Mouse (Mus musculus): ENCODE results near the gene Scml4.

The Scml4 gene

GRCm38 (mm10) chr10:42860159-42860911 lies at the start of gene Scml4:
Gene Scml4, plus strand, starts transcription at chr10:42860370.
- peak; percentile 69 for DNase-seq

GRCm38 (mm10) chr10:42825923-42826322 lies 34.2 kb upstream of the Scml4 start:
- no peak for DNase-seq

DNA sequence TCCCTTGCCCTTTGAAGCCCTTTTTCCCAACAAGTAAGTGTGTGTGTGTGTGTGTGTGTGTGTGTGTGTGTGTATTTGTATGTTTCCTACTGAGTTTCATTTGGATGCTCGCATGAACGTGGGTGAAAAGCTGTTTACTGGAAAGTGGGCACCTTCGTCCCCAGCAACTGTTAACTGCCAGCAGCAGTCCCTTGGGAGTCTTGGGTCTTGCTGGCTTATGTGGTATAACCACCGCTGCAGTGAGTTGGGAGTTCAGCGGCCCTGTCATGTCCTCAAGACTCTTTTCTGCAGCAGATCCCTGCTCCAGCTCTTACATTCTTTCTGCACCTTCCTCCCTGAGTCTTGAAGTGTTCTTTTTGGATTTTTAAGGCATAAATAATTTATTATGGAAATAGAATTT lies 33.0 kb upstream of the Scml4 start:
- DNase-seq = no peak

GRCm38 (mm10) chr10:42830007-42830406 lies 30.2 kb upstream of the Scml4 start:
- DNase-seq = no peak

GRCm38 (mm10) chr10:42830409-42830808 lies 29.8 kb upstream of the Scml4 start:
- peak; percentile 46 for DNase-seq

DNA sequence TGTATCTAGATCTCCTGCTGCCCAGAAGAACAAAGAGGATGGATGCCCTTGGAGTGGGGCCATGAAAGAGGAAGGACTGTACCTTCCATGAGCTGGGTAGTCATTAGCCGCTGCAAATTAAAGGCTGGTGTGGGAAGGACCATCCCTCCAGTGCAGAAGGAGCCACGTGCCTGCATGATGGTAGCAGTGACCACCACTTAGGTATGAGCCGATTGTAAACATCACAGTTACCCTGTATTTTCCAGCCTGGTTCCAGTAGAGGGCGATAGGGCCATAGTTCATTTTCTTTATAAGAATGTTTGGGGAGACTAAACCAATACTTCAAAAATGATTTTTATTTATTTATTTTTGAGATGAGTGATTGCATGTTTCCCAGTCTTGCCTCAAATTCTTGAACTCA lies 27.5 kb upstream of the Scml4 start:
- peak; percentile 29 for DNase-seq

DNA sequence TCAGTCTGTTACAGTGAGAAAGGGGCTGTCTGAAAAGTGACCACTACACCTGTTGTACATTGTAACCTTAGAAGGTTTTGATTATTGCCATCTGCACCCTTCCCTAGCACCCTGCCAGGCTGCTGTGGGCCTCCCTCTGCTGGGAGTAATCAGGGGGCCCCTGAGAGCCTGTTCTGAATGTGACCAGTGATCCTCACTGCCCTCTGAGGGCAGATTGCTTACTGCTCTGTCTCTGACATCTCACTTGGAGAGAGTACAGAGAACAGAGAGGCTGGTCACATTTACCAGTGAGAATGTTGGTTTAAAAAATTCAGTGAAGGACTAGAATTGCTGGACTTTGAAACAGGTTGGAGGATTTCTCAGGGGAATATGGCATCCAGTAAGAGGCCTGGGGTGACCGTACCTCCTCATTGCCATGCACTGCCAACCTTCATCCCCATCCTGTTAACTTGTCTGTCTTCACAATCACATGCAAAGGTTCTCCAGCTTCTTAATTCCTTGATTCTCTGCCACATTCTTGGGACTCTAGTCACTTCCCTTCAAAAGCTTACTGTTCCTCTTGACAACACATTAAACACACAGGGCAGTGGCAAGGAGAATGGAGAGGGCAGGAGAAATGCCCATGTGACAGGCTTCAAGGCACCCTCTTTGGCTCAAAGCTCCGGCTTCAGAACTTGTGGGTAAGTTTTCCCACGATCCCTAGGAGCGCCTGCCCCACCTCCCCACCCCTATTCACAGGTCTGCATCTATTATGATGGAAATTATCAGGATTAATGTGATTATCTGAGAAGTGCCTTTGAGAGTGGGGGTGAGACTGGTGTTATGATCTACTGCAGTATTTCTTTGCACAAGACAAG lies 26.1 kb upstream of the Scml4 start:
- DNase-seq = no peak

- no peak for DNase-seq
Measured at GRCm38 (mm10) chr10:42838106-42838505, 22.1 kb upstream of the Scml4 start.

GRCm38 (mm10) chr10:42838736-42839135 lies 21.4 kb upstream of the Scml4 start:
- no peak for DNase-seq

DNA sequence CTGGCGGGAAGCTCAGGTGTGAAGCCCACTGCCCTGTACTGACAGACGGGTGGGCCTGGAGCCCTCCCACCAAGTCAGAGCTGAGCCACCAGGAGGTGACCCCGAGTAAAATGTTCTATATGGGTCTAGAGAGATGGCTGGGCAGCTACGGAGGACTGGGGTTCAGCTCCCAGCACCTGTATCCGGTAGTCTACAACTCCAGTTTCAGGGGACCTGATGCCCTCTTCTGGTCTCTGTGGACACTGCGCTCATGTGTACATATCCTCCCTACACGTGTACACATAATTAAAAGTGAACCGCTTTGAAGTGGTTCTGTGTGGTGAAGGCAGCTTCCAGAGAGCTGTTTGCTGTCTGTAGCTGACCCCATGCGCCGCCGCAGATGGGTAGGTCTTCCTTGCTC lies 20.1 kb upstream of the Scml4 start:
- no peak for DNase-seq

DNA sequence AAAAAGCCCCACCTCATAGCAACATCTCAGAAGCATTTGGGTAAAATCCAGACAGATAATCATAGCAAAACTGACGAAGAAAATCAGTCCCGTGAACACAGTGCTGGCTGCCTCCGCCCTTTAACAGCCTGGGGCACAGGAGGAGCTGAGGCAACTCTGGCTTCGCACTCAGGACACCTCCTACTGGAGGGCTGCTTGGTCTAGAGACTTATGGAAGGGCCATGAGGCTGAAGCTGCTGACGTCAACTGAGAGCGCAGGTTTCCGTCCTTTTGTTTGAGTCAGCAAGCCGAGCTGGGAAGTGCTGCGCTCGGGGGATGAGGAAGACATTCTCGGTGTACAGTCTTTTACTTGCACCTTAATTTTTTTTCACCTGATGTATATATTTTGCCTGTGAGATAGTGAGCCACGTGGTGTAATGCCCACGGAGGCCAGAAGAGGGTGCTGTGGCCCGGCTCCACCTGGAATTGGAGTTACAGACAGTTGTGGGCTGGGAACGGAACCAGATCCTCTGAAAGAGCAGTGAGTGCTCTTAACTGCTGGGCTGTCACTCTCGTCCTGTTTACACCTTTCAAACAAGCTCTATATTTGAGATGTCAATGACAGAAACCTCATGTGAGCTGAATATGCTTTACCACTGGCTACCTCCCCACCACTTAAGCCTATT lies 18.5 kb upstream of the Scml4 start:
- peak; percentile 52 for DNase-seq

DNA sequence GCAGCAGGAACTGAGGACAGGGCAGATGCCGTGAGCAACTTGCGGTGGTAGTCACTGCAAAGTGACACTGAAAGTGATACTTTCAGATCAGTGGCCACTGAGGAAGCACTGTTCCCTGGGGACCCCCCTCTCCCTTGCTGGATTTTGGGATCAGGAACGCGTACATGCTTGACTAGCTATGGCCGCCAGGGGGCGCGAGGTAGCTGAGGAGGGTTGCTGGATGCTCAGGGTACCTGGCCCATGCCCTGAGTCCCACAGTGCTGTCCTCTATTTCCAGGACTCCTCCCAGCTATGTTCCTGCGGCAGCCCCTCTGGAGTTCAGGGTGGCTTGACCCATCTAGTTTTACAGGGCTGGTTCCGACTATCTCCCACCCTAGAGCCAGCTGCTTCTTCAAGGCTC lies 17.8 kb upstream of the Scml4 start:
- peak; percentile 83 for DNase-seq

DNA sequence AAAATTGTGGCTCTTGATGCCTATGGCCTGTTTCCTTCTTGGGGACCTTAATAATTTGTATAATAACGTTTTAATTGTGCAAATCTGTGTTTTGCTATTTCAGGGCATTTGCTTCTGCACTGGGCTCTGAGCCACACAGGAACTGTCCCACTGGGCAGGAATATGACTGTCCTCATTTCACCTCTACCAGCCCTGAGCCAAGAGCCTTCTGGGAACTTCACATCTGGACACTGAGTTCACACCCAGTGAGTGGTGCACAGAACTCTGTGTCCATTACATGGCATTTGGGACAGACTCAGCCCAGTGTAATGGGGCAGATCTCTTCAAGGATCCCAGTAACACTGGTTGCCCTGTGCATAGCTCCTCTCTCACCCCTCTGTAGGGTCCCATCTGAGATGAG lies 16.8 kb upstream of the Scml4 start:
- no peak for DNase-seq

DNA sequence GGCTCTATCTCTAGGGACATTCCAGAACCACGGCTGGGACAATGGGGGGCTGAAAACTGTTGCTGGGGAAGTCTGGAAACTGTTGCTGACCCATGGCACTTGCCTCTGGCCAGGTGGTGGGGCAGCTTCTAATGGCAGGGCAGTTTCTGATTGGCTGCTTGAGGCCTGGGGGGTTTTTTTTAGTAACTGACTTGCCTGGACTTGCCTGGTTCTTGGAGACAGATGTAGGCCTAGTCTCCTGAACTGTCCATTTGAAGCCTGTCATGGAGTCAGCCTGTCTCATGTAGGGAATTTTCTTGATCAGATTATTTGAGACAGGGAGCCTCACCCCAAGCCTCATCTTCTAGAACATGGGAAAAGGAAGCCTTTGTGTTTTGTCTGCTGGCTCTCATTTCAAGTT lies 14.7 kb upstream of the Scml4 start:
- no peak for DNase-seq

GRCm38 (mm10) chr10:42848179-42849080 lies 11.7 kb upstream of the Scml4 start:
- no peak for DNase-seq

GRCm38 (mm10) chr10:42849081-42849400 lies 11.1 kb upstream of the Scml4 start:
- peak; percentile 57 for DNase-seq

GRCm38 (mm10) chr10:42854838-42855237 lies 5.3 kb upstream of the Scml4 start:
- DNase-seq = no peak

GRCm38 (mm10) chr10:42855250-42855649 lies 4.9 kb upstream of the Scml4 start:
- no peak for DNase-seq

- DNase-seq = no peak
Measured at GRCm38 (mm10) chr10:42856574-42856973, 3.6 kb upstream of the Scml4 start.

GRCm38 (mm10) chr10:42857021-42857420 lies 3.1 kb upstream of the Scml4 start:
- no peak for DNase-seq

DNA sequence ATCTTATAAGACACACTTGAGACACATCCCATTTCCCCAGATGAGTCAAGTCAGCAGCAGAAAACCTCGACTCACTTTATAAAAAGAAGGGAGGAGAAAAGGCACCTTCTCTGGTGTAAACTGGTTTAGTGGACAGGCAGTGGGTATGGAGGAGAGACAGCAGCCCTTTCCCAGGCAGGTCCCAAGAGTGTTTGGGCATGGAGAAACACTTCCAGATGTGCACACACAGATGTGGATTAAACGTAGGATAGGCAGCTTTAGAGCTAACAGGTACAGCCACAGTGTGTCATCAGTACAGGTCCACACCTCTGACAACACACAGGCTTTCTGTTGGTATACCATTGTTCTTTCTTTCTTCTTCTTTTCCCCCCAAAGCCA lies 400 bp upstream of the Scml4 start:
- no peak for DNase-seq

DNA sequence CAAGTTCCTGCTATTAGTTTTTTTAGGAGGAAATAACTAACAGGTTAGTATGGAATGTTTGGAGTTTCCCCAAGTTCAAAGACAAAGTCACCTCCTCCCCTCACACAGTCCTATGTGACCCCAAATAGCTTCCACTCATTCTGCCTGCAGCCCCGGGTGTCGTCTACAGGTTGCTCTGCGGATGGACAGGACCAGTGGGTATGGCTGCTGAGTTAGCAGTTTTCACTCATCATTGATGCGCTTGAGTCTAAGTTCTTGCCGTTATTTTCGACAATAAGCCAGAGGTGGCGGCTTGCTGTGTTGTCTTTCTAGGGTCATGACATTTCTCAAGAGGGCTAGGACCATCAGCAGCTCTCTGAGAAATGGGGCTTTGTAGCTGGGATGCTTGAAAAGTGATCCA lies 1.3 kb downstream of the Scml4 start:
- peak; percentile 41 for DNase-seq

All from thymus, postnatal 14 days (tissue).